Mouse (Mus musculus) layer of hippocampus, adult 9-10 months (tissue): ENCODE measurements around the gene Ptprn.

Source experiments
- DNase-seq: peaks from one replicate; pipeline ENCODE4 v3.0.0; 2022; ENCODE audit warnings: low spot score

The Ptprn gene

GRCm38 (mm10) chr1:75223532-75223931 is 40.8 kb downstream of the Ptprn start:
- DNase-seq = no peak

GRCm38 (mm10) chr1:75222926-75223325 is 41.4 kb downstream of the Ptprn start:
- DNase-seq = no peak

- no peak for DNase-seq
These were observed 42.8 kb downstream of the Ptprn start for GRCm38 (mm10) chr1:75221538-75221937.

DNA sequence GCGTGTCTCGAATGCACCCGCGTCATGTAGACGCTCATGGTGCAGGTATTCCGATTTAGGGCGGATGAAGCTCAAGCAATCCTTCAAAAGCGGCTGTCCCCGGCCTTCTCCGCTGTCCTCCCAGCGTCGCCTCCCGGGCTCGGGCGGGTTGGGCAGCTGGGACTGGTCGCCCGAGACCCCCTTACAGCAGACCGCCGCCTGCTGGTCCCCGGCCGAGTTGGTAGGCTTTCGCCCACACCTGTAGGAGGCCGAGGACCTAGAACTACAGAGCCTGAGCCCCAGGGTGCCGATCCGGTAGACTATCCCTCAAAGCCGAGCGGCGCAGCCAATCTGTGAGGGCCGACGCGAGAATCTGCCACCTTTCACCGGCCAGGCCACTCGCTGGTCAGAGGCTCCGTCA is 44.8 kb downstream of the Ptprn start, which contains the start of gene Tuba4a:
TSS of gene Tuba4a (minus strand) at position 335 of the 400 bp plus-strand sequence.
- no peak for DNase-seq

- peak; percentile 87 for DNase-seq
These were observed 45.2 kb downstream of the Ptprn start for GRCm38 (mm10) chr1:75219078-75219477.

DNA sequence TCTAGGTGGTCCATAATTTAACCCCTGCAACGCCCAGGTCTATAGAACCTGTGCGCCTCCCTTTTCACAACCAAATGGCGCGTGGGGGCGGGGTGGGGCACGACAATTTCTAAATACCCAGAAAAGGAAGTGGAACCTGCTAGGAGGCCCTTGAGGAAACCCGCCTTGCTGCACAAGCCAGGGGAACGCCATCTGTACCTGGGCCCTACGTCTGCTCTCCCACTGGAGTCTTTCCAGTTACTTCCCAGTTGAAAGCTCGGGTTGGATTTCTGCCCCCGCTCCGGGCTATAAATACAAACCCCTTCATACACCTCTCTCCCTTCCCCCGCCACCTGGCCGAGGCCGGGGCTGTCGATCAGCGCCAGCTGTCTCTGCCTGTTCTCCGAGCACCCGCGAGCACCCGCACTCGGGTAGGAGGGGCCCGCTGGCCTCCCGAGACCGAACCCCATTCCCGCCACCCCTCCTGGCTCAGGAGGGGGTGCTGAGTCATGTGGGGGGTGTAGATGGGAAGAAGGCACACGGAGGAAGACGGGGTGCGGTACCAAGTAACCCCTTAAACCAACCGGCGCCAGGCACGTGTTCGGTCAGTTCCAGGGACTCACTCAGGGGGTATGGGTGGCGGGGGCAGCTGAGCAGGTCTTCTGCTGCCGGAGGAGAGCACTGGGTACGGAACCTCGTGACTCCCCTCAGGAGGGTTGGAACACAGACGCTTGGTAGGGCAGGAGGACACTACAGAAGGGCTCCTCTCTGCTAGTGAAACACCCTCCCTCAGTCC is 45.9 kb downstream of the Ptprn start:
- DNase-seq = peak; percentile 38

GRCm38 (mm10) chr1:75217893-75218226 is 46.4 kb downstream of the Ptprn start:
- DNase-seq = no peak

DNA sequence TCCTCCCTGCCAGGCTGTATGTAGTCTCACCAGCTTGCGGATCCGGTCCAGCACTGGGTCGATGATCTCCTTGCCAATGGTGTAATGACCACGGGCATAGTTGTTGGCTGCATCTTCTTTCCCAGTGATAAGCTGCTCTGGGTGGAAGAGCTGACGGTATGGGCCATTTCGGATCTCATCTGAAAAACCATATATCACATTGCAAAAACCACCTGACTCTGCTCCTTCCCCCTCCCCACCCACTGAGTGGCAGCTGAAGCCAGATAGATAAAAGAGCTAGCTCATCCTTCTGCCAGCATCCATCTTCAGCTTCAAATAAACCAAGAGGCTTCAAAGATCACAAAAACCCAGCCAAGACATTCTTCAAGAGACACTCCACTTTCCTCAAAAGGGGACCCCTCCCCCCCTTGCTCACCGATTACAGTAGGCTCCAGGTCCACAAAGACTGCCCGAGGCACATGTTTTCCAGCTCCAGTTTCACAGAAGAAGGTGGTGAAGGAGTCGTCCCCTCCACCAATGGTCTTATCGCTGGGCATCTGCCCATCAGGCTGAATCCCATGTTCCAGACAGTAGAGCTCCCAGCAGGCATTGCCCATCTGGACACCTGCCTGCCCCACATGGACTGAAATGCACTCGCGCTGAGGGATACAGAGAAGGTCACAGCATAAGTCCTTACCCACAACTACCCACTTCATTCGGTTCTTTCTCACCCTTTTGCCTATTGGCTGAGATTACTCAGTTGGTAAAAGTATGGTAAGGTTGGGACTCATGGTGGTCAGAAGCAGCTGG is 47.3 kb downstream of the Ptprn start:
- no peak for DNase-seq

DNA sequence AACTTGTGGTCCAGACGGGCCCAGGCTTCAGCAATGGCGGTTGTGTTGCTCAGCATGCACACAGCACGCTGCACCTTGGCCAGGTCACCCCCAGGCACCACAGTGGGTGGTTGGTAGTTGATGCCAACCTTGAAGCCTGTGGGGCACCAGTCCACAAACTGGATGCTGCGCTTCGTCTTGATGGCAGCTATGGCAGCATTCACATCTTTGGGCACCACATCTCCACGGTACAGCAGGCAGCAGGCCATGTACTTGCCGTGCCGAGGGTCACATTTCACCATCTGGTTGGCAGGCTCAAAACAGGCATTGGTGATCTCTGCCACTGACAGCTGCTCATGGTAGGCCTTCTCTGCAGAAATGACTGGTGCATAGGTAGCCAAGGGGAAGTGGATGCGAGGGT is 48.5 kb downstream of the Ptprn start:
- DNase-seq = no peak

GRCm38 (mm10) chr1:75214886-75215285 is 49.4 kb downstream of the Ptprn start:
- no peak for DNase-seq

GRCm38 (mm10) chr1:75214442-75214841 is 49.9 kb downstream of the Ptprn start:
- no peak for DNase-seq

- no peak for DNase-seq
These were observed 51.2 kb downstream of the Ptprn start for GRCm38 (mm10) chr1:75213096-75213495.

- DNase-seq = no peak
These were observed 51.8 kb downstream of the Ptprn start for GRCm38 (mm10) chr1:75212542-75212941.

GRCm38 (mm10) chr1:75211141-75211708 is 53.1 kb downstream of the Ptprn start:
- no peak for DNase-seq

DNA sequence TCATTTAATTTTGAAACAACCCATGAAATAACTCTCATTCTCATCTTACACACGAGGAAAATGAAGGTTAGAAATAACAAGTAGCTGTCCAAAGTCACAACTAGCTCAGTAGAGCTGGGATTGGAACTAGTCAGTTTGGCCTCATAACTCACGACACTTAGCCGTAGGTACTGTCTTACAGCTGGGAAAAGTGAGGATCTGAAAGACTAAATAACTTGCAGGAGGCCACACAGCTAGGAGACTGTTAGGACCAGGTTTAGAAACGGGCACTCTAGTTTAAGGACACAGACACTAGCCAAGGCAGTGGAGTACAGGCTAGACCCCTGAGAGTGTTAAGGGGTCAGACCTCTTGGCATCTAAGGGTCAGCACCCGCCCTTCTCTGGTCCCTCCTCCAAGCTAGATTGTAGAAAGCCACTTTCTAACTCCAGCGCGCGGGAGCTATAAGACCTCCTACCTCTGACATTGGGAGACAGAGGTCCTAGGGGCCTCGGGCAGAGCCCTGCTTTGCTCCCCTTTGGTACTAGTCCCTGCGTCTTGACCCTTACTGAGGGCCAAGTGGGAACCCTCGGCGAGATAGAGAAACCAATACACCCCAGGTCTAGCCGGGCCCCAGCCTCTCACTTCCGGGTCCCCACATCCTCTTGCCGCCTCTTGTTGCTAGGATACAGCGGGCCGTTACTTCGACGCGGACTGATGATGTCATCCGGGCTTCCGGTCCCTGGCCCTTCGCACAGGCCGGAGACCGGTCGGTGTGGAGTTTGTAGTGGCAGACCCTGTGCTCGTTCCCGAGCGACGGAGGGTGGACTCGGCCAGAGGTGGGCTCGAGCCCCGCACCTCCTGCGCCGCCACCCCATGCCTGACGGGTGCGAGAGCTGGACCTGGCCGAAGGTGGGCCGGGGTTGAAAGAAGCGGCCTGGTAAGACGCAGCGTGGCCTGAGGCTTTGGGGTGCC is 53.9 kb downstream of the Ptprn start, which contains the start of the genes Glb1l and Stk16:
TSS of gene Glb1l (minus strand) at position 678 of the 952 bp plus-strand sequence.
TSS of gene Stk16 (plus strand) at position 703 of the 952 bp plus-strand sequence.
- DNase-seq = peak; percentile 85

- no peak for DNase-seq
These were observed 55.2 kb downstream of the Ptprn start for GRCm38 (mm10) chr1:75208967-75209678.

- no peak for DNase-seq
These were observed 63.1 kb downstream of the Ptprn start for GRCm38 (mm10) chr1:75201236-75201635.
